ENCODE assay signal across 17 mouse cellular contexts in the genomic region with DNA sequence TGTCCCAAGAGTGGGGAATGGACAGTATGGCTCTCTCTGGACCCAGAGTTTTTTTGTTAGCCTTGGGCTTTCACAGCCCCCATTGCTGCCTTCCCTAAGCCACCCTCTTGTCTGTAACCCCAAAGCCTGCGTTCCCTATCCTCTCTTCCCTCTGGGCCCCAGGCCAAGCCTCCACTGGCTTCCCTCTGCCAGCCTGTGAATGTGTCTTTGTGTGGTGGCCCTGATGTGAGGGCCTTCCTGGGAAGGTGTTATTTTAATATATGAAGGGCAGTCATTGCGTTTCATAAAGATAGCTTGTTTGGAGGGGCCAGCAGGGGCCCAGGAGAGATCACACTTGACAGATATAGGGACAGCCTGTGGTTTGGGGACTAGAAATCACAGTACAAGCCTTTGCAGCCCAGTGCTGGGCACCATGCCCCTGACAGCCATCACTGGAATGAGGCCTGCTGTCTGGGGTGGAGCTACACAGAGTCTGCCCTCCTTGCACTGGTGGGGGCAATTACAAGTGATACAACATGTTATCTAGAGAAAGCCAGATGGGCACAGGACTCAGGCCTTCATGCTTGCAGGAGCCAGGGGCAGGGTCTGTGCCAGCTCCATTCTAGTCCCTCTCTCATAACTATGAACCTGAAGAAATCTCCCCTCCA.
DNase-seq lines count a peak whose midpoint lies in the region; ATAC-seq and TF ChIP-seq lines count a peak whose summit lies in the region.
"Had no signal": no experiment of that assay in that cellular context is flagged by ENCODE, and none has a peak within 500 bp of the region (broad histone marks: within the 10 kb centered on the region; RNA-seq: fewer than 3 reads in every experiment).

No protein-coding gene starts in this region.

- no peaks in the 10 kb centered on the region for H3K27me3 ChIP-seq in forebrain, embryonic 15.5 days
- H3K27me3 ChIP-seq in forebrain, embryonic 10.5 days (ENCODE audit: poor library complexity, severe bottlenecking) = no peaks in the 10 kb centered on the region
- H3K27me3 ChIP-seq in hindbrain, embryonic 14.5 days (ENCODE audit: control insufficient read depth, insufficient read depth, low read length) = no peaks in the 10 kb centered on the region
- H3K27me3 ChIP-seq: liver, embryonic 12.5 days; stomach, embryonic 15.5 days had no signal

- no peak overlapping the region for H3K4me3 ChIP-seq in forebrain, embryonic 15.5 days
- no peak overlapping the region for H3K4me3 ChIP-seq in forebrain, embryonic 10.5 days
- H3K4me3 ChIP-seq in layer of hippocampus, adult 2 months = no peak overlapping the region
- H3K4me3 ChIP-seq in hindbrain, embryonic 14.5 days (replicated peaks; ENCODE audit: low read length) = no peak overlapping the region
- H3K4me3 ChIP-seq: left cerebral cortex, adult 2 months; liver, embryonic 12.5 days; stomach, embryonic 15.5 days had no signal

- H3K36me3 ChIP-seq in forebrain, embryonic 15.5 days = no peaks in the 10 kb centered on the region
- H3K36me3 ChIP-seq in forebrain, embryonic 10.5 days (replicated peaks) = no peaks in the 10 kb centered on the region
- no peaks in the 10 kb centered on the region for H3K36me3 ChIP-seq in hindbrain, embryonic 14.5 days (replicated peaks; ENCODE audit: control insufficient read depth, insufficient read depth)
- H3K36me3 ChIP-seq: G1E; liver, embryonic 12.5 days; stomach, embryonic 15.5 days had no signal

- H3K27ac ChIP-seq in forebrain, embryonic 15.5 days (replicated peaks) = no peak overlapping the region
- no peak overlapping the region for H3K27ac ChIP-seq in forebrain, embryonic 10.5 days
- peak overlapping the region; percentile 51; the same call in 1 of the 2 replicates for H3K27ac ChIP-seq in layer of hippocampus, adult 2 months
- no peak overlapping the region for H3K27ac ChIP-seq in hindbrain, embryonic 14.5 days
- H3K27ac ChIP-seq: left cerebral cortex, adult 2 months; liver, embryonic 12.5 days; stomach, embryonic 15.5 days had no signal

- peaks cover 7% of the 10 kb centered on the region for H3K4me1 ChIP-seq in forebrain, embryonic 15.5 days
- no peaks in the 10 kb centered on the region for H3K4me1 ChIP-seq in forebrain, embryonic 10.5 days
- no peaks in the 10 kb centered on the region for H3K4me1 ChIP-seq in hindbrain, embryonic 14.5 days (replicated peaks; ENCODE audit: control insufficient read depth, insufficient read depth, low read length)
- H3K4me1 ChIP-seq: liver, embryonic 12.5 days; stomach, embryonic 15.5 days had no signal

- H3K4me2 ChIP-seq in forebrain, embryonic 15.5 days (replicated peaks) = no peak overlapping the region
- H3K4me2 ChIP-seq in hindbrain, embryonic 14.5 days (replicated peaks) = no peak overlapping the region
- H3K4me2 ChIP-seq: liver, embryonic 12.5 days; stomach, embryonic 15.5 days had no signal

- no peak for DNase-seq in forebrain, embryonic 10.5 days (ENCODE audit: extremely low spot score, low spot score)
- peak in 1 of 2 experiments; percentile 10 for DNase-seq in layer of hippocampus, adult 2 months (ENCODE audit: low spot score in 2 of 2)
- no peak for DNase-seq in layer of hippocampus, adult 11-12 months (ENCODE audit: low spot score)
- peak; percentile 25 for DNase-seq in Muller cell, postnatal 12 days (ENCODE audit: inconsistent ontology term)
- no peak for DNase-seq in hindbrain, embryonic 14.5 days (ENCODE audit: low spot score)
- DNase-seq in frontal cortex, adult 2 months (ENCODE audit: extremely low spot score in 1 of 2, low spot score in 1 of 2) = no peak
- DNase-seq in urinary bladder, adult 18-20 months (ENCODE audit: low spot score in 2 of 2) = no peak
- DNase-seq: adrenal gland, postnatal 10 days; cerebellum, postnatal 36 days; gastrocnemius, postnatal 10 days; kidney, adult 9 months; lung, postnatal 4 days had no signal

- WGBS in forebrain, embryonic 15.5 days = 44% methylated on average over 2 of the region's 2 CpGs
- 88% methylated on average over 2 of the region's 2 CpGs for WGBS in forebrain, embryonic 10.5 days
- WGBS in hindbrain, embryonic 14.5 days = 73% methylated on average over 2 of the region's 2 CpGs

- TF ChIP-seq CTCF in layer of hippocampus, adult 2 months (conservative IDR thresholded peaks at IDR 0.05) = no peak

- no peak overlapping the region for H3K9ac ChIP-seq in forebrain, embryonic 15.5 days (replicated peaks)
- no peak overlapping the region for H3K9ac ChIP-seq in hindbrain, embryonic 14.5 days
- H3K9ac ChIP-seq: liver, embryonic 12.5 days; stomach, embryonic 15.5 days had no signal

- ATAC-seq in forebrain, embryonic 15.5 days (replicated peaks) = peak; percentile 64
- peak; percentile 48; the same call in 1 of the 2 replicates for ATAC-seq in hindbrain, embryonic 14.5 days (ENCODE audit: low FRiP score)
- ATAC-seq: liver, embryonic 12.5 days had no signal

- H3K9me3 ChIP-seq in forebrain, embryonic 15.5 days = no peaks in the 10 kb centered on the region
- H3K9me3 ChIP-seq in forebrain, embryonic 10.5 days = no peaks in the 10 kb centered on the region; the same call in 1 of the 2 replicates
- H3K9me3 ChIP-seq in hindbrain, embryonic 14.5 days (ENCODE audit: control insufficient read depth, low read length) = no peaks in the 10 kb centered on the region
- H3K9me3 ChIP-seq: liver, embryonic 12.5 days; stomach, embryonic 15.5 days had no signal
